Mouse (Mus musculus) liver, adult 2 months (tissue): ENCODE measurements around the gene Krtap5-2.
"Not testable (repeated sequence)": the region's sequence is repeated elsewhere in the genome, so short reads cannot be mapped to it uniquely, and the experiment has no call there.

ENCODE experiments used
- CTCF ChIP-seq: fragments of 200-500 bp; IDR thresholded peaks from 2 replicates; pipeline ENCODE4 v1.5.1; 2011; ENCODE audit warnings: low read depth, low read length, control low read depth
- POLR2A ChIP-seq: fragments of 200-500 bp; IDR thresholded peaks from 2 replicates; pipeline ENCODE4 v1.6.1; 2011; ENCODE audit warnings: low read length, control low read depth; ENCODE audit not compliant: insufficient read depth; ENCODE audit errors: extremely low read depth

- TF ChIP-seq CTCF, POLR2A: not testable (repeated sequence)
Measured at GRCm38 (mm10) chr7:142206891-142207290, 31.1 kb upstream of the Krtap5-2 start.
